Mouse (Mus musculus): ENCODE results near the gene 9530053A07Rik.

GRCm38 (mm10) chr7:28208988-28209508 is 79.8 kb downstream of the 9530053A07Rik start:
- no peak for TF ChIP-seq CTCF (IDR thresholded peaks at IDR 0.05; ENCODE audit: low read depth)
- no peak for TF ChIP-seq EP300 (IDR thresholded peaks at IDR 0.05; ENCODE audit: low read depth)
